Mouse (Mus musculus) intestine, embryonic 16.5 days (tissue): Measurements from ENCODE around the gene Parp16. TPM values are rescaled to one million over a fixed set of nuclear protein-coding genes. Genes with fewer than 3 reads are reported as not detected.
A peak's percentile ranks its signal among the peaks of the same experiment; 100 is the strongest.
"Not testable (repeated sequence)": the region's sequence is repeated elsewhere in the genome, so short reads cannot be mapped to it uniquely, and the experiment has no call there.

ENCODE experiments used
- ATAC-seq: fragments of 200-750 bp; cut with Nextera tagmentation; 2 replicates; pipeline ENCODE4 v1.8.0; 2017; ENCODE audit warnings: moderate TSS enrichment, moderate library complexity
- H3K27ac ChIP-seq: fragments of 300-500 bp; sonication (generic); 2 replicates; pipeline ENCODE4 v1.5.1; 2014; ENCODE audit warnings: mild to moderate bottlenecking, low read length
- H3K27me3 ChIP-seq: fragments of 300-500 bp; sonication (generic); replicated peaks from 2 replicates; pipeline ENCODE4 v1.6.1; 2014; ENCODE audit warnings: low read length, control low read depth, mixed read lengths; ENCODE audit not compliant: control insufficient read depth, insufficient read depth
- H3K36me3 ChIP-seq: fragments of 300-500 bp; sonication (generic); 2 replicates; pipeline ENCODE4 v1.6.1; 2014; ENCODE audit warnings: low read length, control low read depth; ENCODE audit not compliant: control insufficient read depth, insufficient read depth
- H3K4me1 ChIP-seq: fragments of 300-500 bp; sonication (generic); 2 replicates; pipeline ENCODE4 v1.6.1; 2014; ENCODE audit warnings: low read length, control low read depth, mixed read lengths; ENCODE audit not compliant: control insufficient read depth, insufficient read depth
- H3K4me2 ChIP-seq: fragments of 300-500 bp; sonication (generic); 2 replicates; pipeline ENCODE4 v1.6.1; 2014; ENCODE audit warnings: low read depth, low read length, control low read depth
- H3K4me3 ChIP-seq: fragments of 300-500 bp; sonication (generic); 2 replicates; pipeline ENCODE4 v1.5.1; 2014; ENCODE audit warnings: mild to moderate bottlenecking, low read length
- H3K9ac ChIP-seq: fragments of 300-500 bp; sonication (generic); 2 replicates; pipeline ENCODE4 v1.6.1; 2014; ENCODE audit warnings: low read depth, low read length
- H3K9me3 ChIP-seq: fragments of 300-500 bp; sonication (generic); 2 replicates; pipeline ENCODE4 v1.6.1; 2016; ENCODE audit warnings: low read length, control low read depth; ENCODE audit not compliant: control insufficient read depth
- WGBS: fragments of 180-500 bp; shearing (Covaris S2); extraction: QIAGEN DNeasy Blood & Tissue Kit; methylation state at CpG from one replicate; pipeline ENCODE4 v1.1.7; 2014; 5-methylcytosine and 5-hydroxymethylcytosine counted together
- polyA plus RNA-seq: library from polyadenylated mRNA; unstranded; fragments of >200 nt; fragmentation: Nextera tagmentation; extraction: Ambion mirVana; gene quantifications from 2 replicates; pipeline ENCODE4 v1.2.1, GENCODE M21; 2015

The Parp16 gene
- polyA plus RNA-seq, 1 experiment from 2014 or later: 10.8 TPM

DNA sequence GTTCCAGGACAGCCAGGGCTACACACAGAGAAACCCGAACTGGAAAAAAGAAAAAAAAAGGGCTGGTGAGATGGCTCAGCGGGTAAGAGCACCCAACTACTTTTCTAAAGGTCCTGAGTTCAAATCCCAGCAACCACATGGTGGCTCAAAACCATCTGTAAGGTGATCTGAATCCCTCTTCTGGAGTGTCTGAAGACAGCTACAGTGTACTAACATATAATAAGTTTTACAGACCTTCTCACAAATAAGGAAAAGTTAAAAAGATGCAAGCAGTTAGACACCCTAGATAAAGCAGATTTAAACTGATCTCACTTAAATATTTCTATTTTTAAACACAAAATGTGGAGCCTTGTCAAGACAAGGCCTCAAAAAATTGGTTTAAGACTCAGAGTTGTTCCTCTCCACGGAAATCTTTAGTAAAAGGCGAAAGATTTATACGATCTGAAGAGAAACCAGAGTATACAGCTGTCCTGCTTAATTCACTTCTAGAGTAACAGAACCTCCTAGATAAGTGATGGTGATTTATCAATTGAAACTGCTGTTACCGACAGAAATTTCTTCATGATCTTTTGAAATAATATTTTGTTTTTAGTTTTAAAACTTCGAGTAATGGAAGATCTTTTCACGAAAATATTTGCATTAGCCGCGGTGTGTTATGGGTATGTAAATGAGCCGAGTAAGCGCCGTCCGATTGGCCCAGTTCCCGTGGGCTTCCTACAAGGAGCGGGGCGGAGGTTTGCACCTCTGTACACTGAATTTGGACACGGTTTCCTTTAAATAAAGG, 6.4 kb downstream of the Parp16 start:
- Histone ChIP-seq H3K27me3 (no peaks in the 10 kb centered on the region), H3K4me2 (peak overlapping the region; percentile 73), H3K9me3 (no peaks in the 10 kb centered on the region), H3K27ac (peak overlapping the region; percentile 82), H3K36me3 (no peaks in the 10 kb centered on the region), H3K4me3 (peak overlapping the region; percentile 53), H3K4me1 (no peaks in the 10 kb centered on the region; the same call in 1 of the 2 replicates), H3K9ac (peak overlapping the region; percentile 71)
- ATAC-seq: peak; percentile 91
- 1% methylated on average over 18 of the region's 18 CpGs for WGBS

GRCm38 (mm10) chr9:65202165-65202754, 7.1 kb downstream of the Parp16 start:
- 29% methylated on average over 11 of the region's 11 CpGs for WGBS
- H3K36me3 ChIP-seq: no peaks in the 10 kb centered on the region
- no peak for ATAC-seq

GRCm38 (mm10) chr9:65205049-65205815, 10.1 kb downstream of the Parp16 start:
- Histone ChIP-seq H3K9me3 (no peaks in the 10 kb centered on the region), H3K4me2 (no peak overlapping the region), H3K27ac (no peak overlapping the region), H3K4me3 (no peak overlapping the region), H3K4me1 (no peaks in the 10 kb centered on the region), H3K27me3 (no peaks in the 10 kb centered on the region), H3K9ac (no peak overlapping the region), H3K36me3 (no peaks in the 10 kb centered on the region)
- 64% methylated on average over 11 of the region's 11 CpGs for WGBS
- no peak for ATAC-seq

More at GRCm38 (mm10) chr9:65202165-65202754, 7.1 kb downstream of the Parp16 start:
- H3K9ac ChIP-seq: peak overlapping the region; percentile 71
- H3K4me1 ChIP-seq: no peaks in the 10 kb centered on the region
- H3K4me3 ChIP-seq: peak overlapping the region; percentile 53
- H3K27ac ChIP-seq: peak overlapping the region; percentile 82
- no peaks in the 10 kb centered on the region for H3K9me3 ChIP-seq
- H3K27me3 ChIP-seq: no peaks in the 10 kb centered on the region
- H3K4me2 ChIP-seq: peak overlapping the region; percentile 73

DNA sequence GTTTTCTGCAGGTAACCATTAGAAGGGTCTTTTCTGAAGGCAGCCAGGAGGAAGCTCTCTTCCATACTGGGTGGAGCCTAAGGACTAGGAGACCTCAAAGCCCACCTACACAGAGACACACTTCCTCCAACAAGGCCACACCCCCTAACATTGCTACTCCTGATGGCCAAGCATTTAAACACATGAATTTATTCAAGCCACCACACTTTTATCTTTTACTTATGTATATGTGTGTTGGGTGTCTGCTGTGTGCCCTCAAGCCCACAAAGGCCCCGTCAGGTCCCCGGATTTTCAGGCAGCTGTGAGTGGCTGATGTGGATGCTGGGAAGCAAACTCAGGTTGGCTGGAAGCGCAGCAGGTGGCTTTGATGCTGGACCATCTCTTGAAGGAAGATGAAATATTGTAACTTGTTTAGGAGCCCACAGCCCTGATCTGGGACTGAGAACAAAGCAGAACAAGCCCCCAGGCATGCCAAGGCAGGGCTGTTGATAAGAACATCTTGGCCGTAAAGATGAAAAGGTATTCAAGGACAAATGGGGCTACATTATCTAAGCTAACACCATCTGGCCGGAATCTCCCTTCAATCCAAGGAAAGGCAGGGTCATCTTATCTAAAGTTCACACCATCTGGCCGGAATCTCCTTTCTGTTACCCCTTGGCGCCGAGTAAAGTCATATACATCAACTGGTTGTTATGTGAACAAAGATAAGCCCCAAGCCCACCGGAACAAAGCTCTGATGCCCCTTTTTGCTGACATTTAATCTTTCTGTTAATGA, 12.1 kb downstream of the Parp16 start:
- ATAC-seq, H3K36me3 ChIP-seq, H3K9ac ChIP-seq, H3K4me1 ChIP-seq, H3K9me3 ChIP-seq, H3K4me2 ChIP-seq, H3K4me3 ChIP-seq, H3K27me3 ChIP-seq, H3K27ac ChIP-seq: not testable (repeated sequence)
- WGBS: 88% methylated on average over 7 of the region's 9 CpGs

- H3K4me2 ChIP-seq: no peak overlapping the region
- WGBS: 92% methylated on average over 32 of the region's 32 CpGs
- H3K4me3 ChIP-seq: no peak overlapping the region
- H3K4me1 ChIP-seq: 0 out of 2 replicates have a peak, but pooled peaks cover 3% of the 10 kb centered on the region
- no peaks in the 10 kb centered on the region for H3K9me3 ChIP-seq
- no peak overlapping the region for H3K9ac ChIP-seq
- H3K27ac ChIP-seq: no peak overlapping the region
- H3K36me3 ChIP-seq: no peaks in the 10 kb centered on the region
- no peak for ATAC-seq
- no peaks in the 10 kb centered on the region for H3K27me3 ChIP-seq
Measured at GRCm38 (mm10) chr9:65208293-65209179, 13.4 kb downstream of the Parp16 start.

GRCm38 (mm10) chr9:65211598-65211997, 16.4 kb downstream of the Parp16 start:
- ATAC-seq: no peak
- peaks cover 4% of the 10 kb centered on the region for H3K4me1 ChIP-seq
- 39% methylated on average over 1 of the region's 1 CpGs for WGBS
- no peak overlapping the region for H3K9ac ChIP-seq
- no peak overlapping the region for H3K27ac ChIP-seq
- H3K27me3 ChIP-seq: no peaks in the 10 kb centered on the region
- H3K4me3 ChIP-seq: no peak overlapping the region
- H3K4me2 ChIP-seq: no peak overlapping the region
- H3K9me3 ChIP-seq: no peaks in the 10 kb centered on the region
- no peaks in the 10 kb centered on the region for H3K36me3 ChIP-seq

DNA sequence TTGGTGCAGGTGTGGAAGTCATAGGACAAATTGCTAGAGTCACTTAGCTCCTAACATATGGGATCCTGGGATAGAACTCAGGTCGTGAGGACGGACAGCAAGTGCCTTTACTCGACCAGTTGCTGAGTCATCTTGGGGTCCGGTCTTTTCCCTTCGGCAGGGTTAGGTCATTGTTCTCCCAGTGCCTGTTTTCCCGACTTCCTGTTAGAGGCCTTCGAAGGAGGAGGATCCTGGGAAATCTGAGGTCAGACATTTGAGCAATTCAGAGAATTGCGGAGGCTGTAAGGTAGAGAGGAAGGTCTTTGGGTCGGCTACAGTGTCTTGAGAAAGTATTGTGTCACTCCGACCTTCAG, 19.2 kb downstream of the Parp16 start:
- Histone ChIP-seq H3K4me1 (peaks cover 21% of the 10 kb centered on the region), H3K9me3 (no peaks in the 10 kb centered on the region), H3K4me3 (peak overlapping the region; percentile 61), H3K36me3 (no peaks in the 10 kb centered on the region), H3K9ac (peak overlapping the region; percentile 84), H3K27me3 (no peaks in the 10 kb centered on the region), H3K4me2 (peak overlapping the region; percentile 91), H3K27ac (peak overlapping the region; percentile 99)
- 10% methylated on average over 10 of the region's 10 CpGs for WGBS
- peak; percentile 43 for ATAC-seq

DNA sequence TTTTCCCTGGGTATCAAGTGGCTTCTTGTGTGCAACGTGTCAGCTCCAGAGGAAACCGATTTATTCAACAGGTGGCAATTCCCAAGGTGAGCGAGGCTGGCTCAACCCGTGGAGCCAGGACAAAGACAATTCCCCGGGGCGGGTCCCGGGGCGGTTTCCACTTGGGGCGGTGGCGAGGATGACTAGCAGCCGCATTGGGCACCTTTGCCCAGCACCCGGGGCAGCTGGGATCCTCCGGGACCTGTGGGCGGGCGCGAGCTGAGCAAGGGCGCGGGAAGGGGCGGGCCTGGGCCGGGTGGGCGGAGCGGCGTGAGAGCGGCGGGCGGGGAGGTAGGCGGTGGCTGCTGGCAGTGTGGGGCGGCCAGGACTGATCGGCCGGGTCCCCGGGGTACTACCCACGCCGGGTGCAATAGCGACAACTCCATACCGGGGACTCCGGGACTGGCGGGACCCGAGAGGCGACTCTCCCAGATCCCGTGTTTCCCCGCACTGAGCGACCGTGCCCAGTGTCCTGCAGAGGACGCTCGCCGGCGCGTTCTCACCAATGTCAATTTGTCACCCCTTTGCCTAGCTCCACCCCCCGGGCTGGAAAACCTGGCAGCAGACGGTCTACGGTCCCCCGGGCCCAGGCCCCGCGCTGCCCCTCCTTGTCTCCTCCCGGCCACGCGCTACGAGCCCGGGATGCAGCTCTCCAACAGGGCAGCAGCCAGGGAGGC, 19.8 kb downstream of the Parp16 start:
- no peaks in the 10 kb centered on the region for H3K36me3 ChIP-seq
- H3K4me3 ChIP-seq: peak overlapping the region; percentile 61
- H3K9ac ChIP-seq: peak overlapping the region; percentile 84
- H3K27me3 ChIP-seq: no peaks in the 10 kb centered on the region
- under 1% methylated on average over 59 of the region's 59 CpGs for WGBS
- H3K9me3 ChIP-seq: no peaks in the 10 kb centered on the region
- ATAC-seq: peak; percentile 93
- H3K4me1 ChIP-seq: peaks cover 21% of the 10 kb centered on the region
- peak overlapping the region; percentile 99 for H3K27ac ChIP-seq
- peak overlapping the region; percentile 91 for H3K4me2 ChIP-seq
